Mouse (Mus musculus): ENCODE data around the gene Trappc3.
A peak's percentile ranks its signal among the peaks of the same experiment; 100 is the strongest.

DNA sequence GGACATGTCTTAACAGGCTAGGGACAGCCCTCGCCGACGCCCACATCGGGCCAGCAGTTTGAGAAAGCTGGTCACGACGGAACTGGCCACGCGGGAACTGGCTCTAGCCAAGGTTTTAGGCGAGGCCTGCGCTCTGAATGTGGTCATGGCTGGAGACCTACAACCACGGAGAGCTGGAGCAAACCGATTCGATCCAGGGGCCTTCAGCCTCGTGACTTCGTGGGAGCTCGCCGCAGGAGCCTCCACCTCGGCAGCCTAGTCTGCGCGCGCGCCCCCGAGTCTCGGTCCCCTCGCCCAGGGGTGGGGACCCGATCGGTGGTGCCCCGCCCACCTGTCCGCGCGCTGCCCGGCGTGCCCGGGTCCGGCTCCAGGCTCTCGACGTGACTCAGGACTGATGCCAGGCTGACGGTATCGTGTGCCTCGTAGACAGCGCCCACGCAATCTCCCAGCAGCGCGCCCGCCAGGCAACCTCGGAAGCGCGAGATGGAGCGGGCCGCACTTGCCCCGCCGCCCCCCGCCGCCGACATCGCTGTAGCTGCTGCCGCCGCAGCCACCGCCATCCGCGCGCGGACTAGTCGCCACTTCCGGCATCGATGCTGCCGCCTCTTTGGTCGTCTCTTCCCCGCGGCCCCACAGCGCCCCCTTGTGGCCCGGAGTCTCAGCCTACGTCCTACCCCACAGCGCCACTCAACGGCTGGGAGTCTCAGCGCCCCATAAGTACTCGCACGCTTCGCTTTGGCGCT is 59.2 kb downstream of the Trappc3 start, which contains the start of gene Adprhl2:
- peak; percentile 99 for TF ChIP-seq CTCF (IDR thresholded peaks at IDR 0.05; ENCODE audit: control insufficient read depth, insufficient read depth, insufficient replicate concordance, low read depth, low read length)
- TF ChIP-seq POLR2A (IDR thresholded peaks at IDR 0.05; ENCODE audit: control insufficient read depth, low read depth, low read length): peak; percentile 75
